Mouse (Mus musculus): ENCODE measurements around the gene Atoh8. TPM values are rescaled to one million over a fixed set of nuclear protein-coding genes. Genes with fewer than 3 reads are reported as not detected.

Atoh8 gene
- polyA plus RNA-seq, 2 experiments: 0.48 to 0.53 TPM

- Histone ChIP-seq H3K27ac (peak overlapping the region; percentile 73), H3K27me3 (ENCODE audit: control insufficient read depth, insufficient read depth, low read length) (no peaks in the 10 kb centered on the region; the same call in 1 of the 2 replicates), H3K36me3 (replicated peaks; ENCODE audit: control insufficient read depth, insufficient read depth, low read depth) (no peaks in the 10 kb centered on the region), H3K4me3 (ENCODE audit: insufficient read depth in 1 of 2, low read depth in 2 of 2, low read length in 2 of 2) (no peak overlapping the region), H3K4me2 (ENCODE audit: low read depth) (peak overlapping the region; percentile 67; the same call in 1 of the 2 replicates), H3K9ac (replicated peaks) (no peak overlapping the region; the same call in 1 of the 2 replicates), H3K9me3 (ENCODE audit: control insufficient read depth, low read length) (no peaks in the 10 kb centered on the region), H3K4me1 (replicated peaks; ENCODE audit: control insufficient read depth in 2 of 2, insufficient read depth in 2 of 2, low read length in 1 of 2) (peaks cover 29 to 39% of the 10 kb centered on the region in 2 experiments)
- peak; percentile 11 for ATAC-seq (ENCODE audit: insufficient read depth)
- WGBS (ENCODE audit: insufficient replicate concordance): 74% methylated on average over 10 of the region's 10 CpGs
- no peak for TF ChIP-seq EP300 (IDR thresholded peaks at IDR 0.05; ENCODE audit: low read depth)
- no peak for TF ChIP-seq CTCF (IDR thresholded peaks at IDR 0.05; ENCODE audit: low read depth)
- no peak for DNase-seq (ENCODE audit: low read depth in 3 of 3, low spot score in 3 of 3)
Measured at GRCm38 (mm10) chr6:72272161-72272696, 36.9 kb upstream of the Atoh8 start.

DNA sequence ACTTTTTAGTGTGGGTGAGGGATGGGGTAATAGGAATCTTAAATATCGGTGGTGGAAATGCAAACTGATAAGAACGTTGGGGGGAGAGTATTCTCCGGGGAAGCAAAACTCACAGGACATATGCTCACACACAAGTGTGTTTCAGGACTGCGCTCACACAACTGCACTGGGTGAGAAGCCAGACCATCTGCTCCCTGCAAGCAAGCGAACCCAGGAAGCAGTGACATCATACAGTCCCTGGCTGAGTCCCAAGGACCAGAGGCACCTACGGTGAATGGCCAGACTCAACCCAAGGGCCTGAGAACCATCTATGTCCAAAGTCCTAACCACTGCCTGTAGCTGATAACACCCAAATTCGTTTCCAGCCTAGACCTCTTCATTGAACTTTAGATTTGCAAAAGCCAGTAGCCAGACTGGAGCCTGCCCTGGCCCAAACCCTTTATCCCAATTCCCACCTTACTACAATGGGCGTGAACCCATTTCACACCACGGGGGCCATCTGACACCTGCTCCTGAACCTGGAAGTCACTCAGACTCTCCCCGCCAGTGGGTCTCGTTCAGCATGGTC, 35.7 kb upstream of the Atoh8 start:
- no peak overlapping the region for H3K4me3 ChIP-seq (ENCODE audit: insufficient read depth in 1 of 2, low read depth in 2 of 2, low read length in 2 of 2)
- H3K4me1 ChIP-seq (replicated peaks; ENCODE audit: control insufficient read depth in 2 of 2, insufficient read depth in 2 of 2, low read length in 1 of 2): peaks cover 29 to 37% of the 10 kb centered on the region in 2 experiments
- 50% methylated on average over 11 of the region's 11 CpGs for WGBS (ENCODE audit: insufficient replicate concordance)
- DNase-seq (ENCODE audit: low read depth in 3 of 3, low spot score in 3 of 3) (no peak), ATAC-seq (ENCODE audit: insufficient read depth) (peak; percentile 16; the same call in 1 of the 2 replicates)
- TF ChIP-seq CTCF (IDR thresholded peaks at IDR 0.05; ENCODE audit: low read depth): no peak
- no peak for TF ChIP-seq EP300 (IDR thresholded peaks at IDR 0.05; ENCODE audit: low read depth)
- no peak overlapping the region for H3K4me2 ChIP-seq (ENCODE audit: low read depth)
- peaks cover 3% of the 10 kb centered on the region; the same call in 1 of the 2 replicates for H3K27me3 ChIP-seq (ENCODE audit: control insufficient read depth, insufficient read depth, low read length)
- H3K27ac ChIP-seq: no peak overlapping the region
- H3K36me3 ChIP-seq (replicated peaks; ENCODE audit: control insufficient read depth, insufficient read depth, low read depth): no peaks in the 10 kb centered on the region
- H3K9me3 ChIP-seq (ENCODE audit: control insufficient read depth, low read length): no peaks in the 10 kb centered on the region
- H3K9ac ChIP-seq (replicated peaks): no peak overlapping the region

GRCm38 (mm10) chr6:72270258-72270657, 34.9 kb upstream of the Atoh8 start:
- H3K4me1 ChIP-seq (replicated peaks; ENCODE audit: control insufficient read depth in 2 of 2, insufficient read depth in 2 of 2, low read length in 1 of 2): peaks cover 29 to 41% of the 10 kb centered on the region in 2 experiments

DNA sequence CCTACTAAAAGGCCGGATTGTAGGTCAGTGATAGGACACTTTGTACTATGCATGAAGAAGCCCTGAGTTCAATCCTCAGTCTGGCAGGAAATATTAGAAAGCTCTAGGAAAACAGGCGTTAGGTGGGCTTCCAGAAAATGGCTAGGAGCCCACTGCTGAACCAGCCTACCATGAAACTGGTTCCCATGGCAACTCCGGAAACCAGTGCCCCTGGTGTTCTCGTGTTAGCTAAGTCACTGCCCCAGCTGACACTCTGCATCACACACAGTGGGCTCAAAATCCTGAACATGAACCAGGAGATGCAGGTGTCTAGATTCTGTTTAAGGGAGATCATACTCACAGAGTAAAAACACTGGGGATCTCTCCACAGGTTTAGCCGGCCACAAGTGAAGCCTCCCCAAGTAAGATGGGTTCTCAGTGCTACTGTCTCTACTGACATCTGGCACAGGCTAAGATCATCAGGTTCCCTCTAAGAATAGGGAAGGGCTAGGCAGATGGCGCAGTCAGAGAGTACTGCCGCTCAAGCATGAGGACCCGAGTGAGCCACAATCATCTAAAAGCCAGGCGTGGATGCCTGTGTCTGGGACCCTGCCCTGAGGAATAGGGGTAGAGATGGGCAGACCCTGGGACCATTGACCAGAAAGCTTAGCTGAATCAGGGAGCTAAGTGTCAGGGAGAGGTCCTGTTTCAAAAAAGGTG, 32.9 kb upstream of the Atoh8 start:
- no peak overlapping the region for H3K4me3 ChIP-seq (ENCODE audit: insufficient read depth in 1 of 2, low read depth in 2 of 2, low read length in 2 of 2)
- peaks cover 9% of the 10 kb centered on the region; the same call in 1 of the 2 replicates for H3K27me3 ChIP-seq (ENCODE audit: control insufficient read depth, insufficient read depth, low read length)
- TF ChIP-seq CTCF (IDR thresholded peaks at IDR 0.05; ENCODE audit: low read depth) (no peak), EP300 (IDR thresholded peaks at IDR 0.05; ENCODE audit: low read depth) (no peak)
- peaks cover 22 to 38% of the 10 kb centered on the region in 2 experiments for H3K4me1 ChIP-seq (replicated peaks; ENCODE audit: control insufficient read depth in 2 of 2, insufficient read depth in 2 of 2, low read length in 1 of 2)
- H3K36me3 ChIP-seq (replicated peaks; ENCODE audit: control insufficient read depth, insufficient read depth, low read depth): no peaks in the 10 kb centered on the region
- no peak overlapping the region for H3K4me2 ChIP-seq (ENCODE audit: low read depth)
- no peak overlapping the region for H3K9ac ChIP-seq (replicated peaks)
- WGBS (ENCODE audit: insufficient replicate concordance): 55% methylated on average over 9 of the region's 9 CpGs
- DNase-seq (ENCODE audit: low read depth in 3 of 3, low spot score in 3 of 3) (no peak), ATAC-seq (ENCODE audit: insufficient read depth) (no peak)
- no peaks in the 10 kb centered on the region for H3K9me3 ChIP-seq (ENCODE audit: control insufficient read depth, low read length)
- H3K27ac ChIP-seq: no peak overlapping the region

More at GRCm38 (mm10) chr6:72270258-72270657, 34.9 kb upstream of the Atoh8 start:
- ATAC-seq (ENCODE audit: insufficient read depth): no peak
- 78% methylated on average over 5 of the region's 5 CpGs for WGBS (ENCODE audit: insufficient replicate concordance)
- H3K4me3 ChIP-seq (ENCODE audit: insufficient read depth in 1 of 2, low read depth in 2 of 2, low read length in 2 of 2): no peak overlapping the region
- H3K4me2 ChIP-seq (ENCODE audit: low read depth): no peak overlapping the region
- H3K27ac ChIP-seq: no peak overlapping the region
- no peak for TF ChIP-seq EP300 (IDR thresholded peaks at IDR 0.05; ENCODE audit: low read depth)
- TF ChIP-seq CTCF (IDR thresholded peaks at IDR 0.05; ENCODE audit: low read depth): no peak
- H3K27me3 ChIP-seq (ENCODE audit: control insufficient read depth, insufficient read depth, low read length): peaks cover 6% of the 10 kb centered on the region; the same call in 1 of the 2 replicates
- H3K36me3 ChIP-seq (replicated peaks; ENCODE audit: control insufficient read depth, insufficient read depth, low read depth): no peaks in the 10 kb centered on the region
- no peak overlapping the region for H3K9ac ChIP-seq (replicated peaks)
- H3K9me3 ChIP-seq (ENCODE audit: control insufficient read depth, low read length): no peaks in the 10 kb centered on the region
- DNase-seq (ENCODE audit: low read depth in 3 of 3, low spot score in 3 of 3): no peak

GRCm38 (mm10) chr6:72265664-72266063, 30.3 kb upstream of the Atoh8 start:
- Histone ChIP-seq H3K9ac (replicated peaks) (no peak overlapping the region), H3K4me2 (ENCODE audit: low read depth) (no peak overlapping the region), H3K4me3 (ENCODE audit: insufficient read depth in 1 of 2, low read depth in 2 of 2, low read length in 2 of 2) (no peak overlapping the region), H3K36me3 (replicated peaks; ENCODE audit: control insufficient read depth, insufficient read depth, low read depth) (no peaks in the 10 kb centered on the region), H3K27me3 (ENCODE audit: control insufficient read depth, insufficient read depth, low read length) (peaks cover 9% of the 10 kb centered on the region; the same call in 1 of the 2 replicates), H3K9me3 (ENCODE audit: control insufficient read depth, low read length) (no peaks in the 10 kb centered on the region), H3K27ac (no peak overlapping the region), H3K4me1 (replicated peaks; ENCODE audit: control insufficient read depth in 2 of 2, insufficient read depth in 2 of 2, low read length in 1 of 2) (peaks cover 5 to 11% of the 10 kb centered on the region in 2 experiments; a peak in 3 of 4 replicates)
- TF ChIP-seq CTCF (IDR thresholded peaks at IDR 0.05; ENCODE audit: low read depth): no peak
- no peak for TF ChIP-seq EP300 (IDR thresholded peaks at IDR 0.05; ENCODE audit: low read depth)
- ATAC-seq (ENCODE audit: insufficient read depth): no peak
- WGBS (ENCODE audit: insufficient replicate concordance): 22% methylated on average over 6 of the region's 6 CpGs
- no peak for DNase-seq (ENCODE audit: low read depth in 3 of 3, low spot score in 3 of 3)

Data from liver, embryonic 14.5 days (tissue).